Mouse (Mus musculus): ENCODE results near the gene Fcrl6. TPM values are rescaled to one million over a fixed set of nuclear protein-coding genes. Genes with fewer than 3 reads are reported as not detected.

Fcrl6 gene
- total and polyA plus RNA-seq, 2 experiments = not detected

DNA sequence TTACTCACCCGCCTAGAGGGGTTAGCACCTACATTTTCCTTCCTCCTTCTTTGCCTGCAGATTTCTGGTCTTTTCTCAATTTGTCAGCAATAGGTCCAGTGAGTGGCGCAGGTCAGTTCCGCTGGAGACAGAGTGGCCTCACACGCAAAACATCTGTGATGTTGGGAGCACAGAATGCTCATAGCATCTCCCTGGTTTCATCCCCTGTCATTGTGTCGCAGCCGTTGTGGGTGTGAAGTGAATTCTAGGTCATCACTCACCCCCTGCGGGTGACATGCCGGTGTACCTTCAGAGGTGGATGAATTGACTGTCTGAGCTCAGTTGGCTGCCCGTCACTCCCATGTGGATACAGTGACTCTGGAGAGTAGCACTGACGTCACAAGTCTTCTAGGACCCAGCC lies 9.0 kb upstream of the Fcrl6 start:
- DNase-seq (ENCODE audit: extremely low read depth, low read depth, low spot score) = no peak
- no peak for TF ChIP-seq CTCF (IDR thresholded peaks at IDR 0.05; ENCODE audit: low read depth, low read length)
- no peak overlapping the region for H3K9ac ChIP-seq (ENCODE audit: low read depth, low read length)
- H3K27ac ChIP-seq (replicated peaks; ENCODE audit: insufficient read depth, low read depth, low read length) = no peak overlapping the region
- 77% methylated on average over 10 of the region's 10 CpGs for WGBS
- peaks cover 4% of the 10 kb centered on the region; the same call in 1 of the 2 replicates for H3K27me3 ChIP-seq (ENCODE audit: control insufficient read depth, insufficient read depth, low read length)
- no peaks in the 10 kb centered on the region for H3K36me3 ChIP-seq (ENCODE audit: control insufficient read depth, insufficient read depth, low read length)
- H3K79me2 ChIP-seq (ENCODE audit: control insufficient read depth, insufficient read depth, low read length) = no peaks in the 10 kb centered on the region
- no peaks in the 10 kb centered on the region for H3K4me1 ChIP-seq (ENCODE audit: control insufficient read depth, insufficient read depth, low read length)
- H3K4me3 ChIP-seq (ENCODE audit: insufficient read depth, low read depth, low read length) = no peak overlapping the region

DNA sequence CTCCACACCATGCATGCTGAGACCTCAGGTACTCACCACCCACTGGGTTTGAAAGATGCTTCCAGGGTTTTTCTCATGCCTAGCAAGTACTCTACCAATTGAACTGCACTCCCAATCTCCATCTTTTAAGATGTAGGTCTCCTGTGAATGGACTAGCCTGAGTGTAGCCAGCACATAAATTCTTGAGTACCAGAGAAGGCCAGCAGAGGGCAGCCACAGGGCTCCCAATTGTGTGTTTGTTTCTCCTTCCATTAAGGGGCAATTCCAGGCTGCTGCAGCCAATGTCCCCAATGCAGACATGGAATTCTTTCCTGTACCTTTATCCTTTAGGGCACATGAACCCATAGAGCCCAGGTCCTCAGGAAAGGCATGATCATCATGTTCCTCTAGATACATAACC lies 7.9 kb downstream of the Fcrl6 start:
- no peak for DNase-seq (ENCODE audit: extremely low read depth, low read depth, low spot score)
- Histone ChIP-seq H3K36me3 (ENCODE audit: control insufficient read depth, insufficient read depth, low read length) (no peaks in the 10 kb centered on the region), H3K79me2 (ENCODE audit: control insufficient read depth, insufficient read depth, low read length) (no peaks in the 10 kb centered on the region), H3K4me3 (ENCODE audit: insufficient read depth, low read depth, low read length) (no peak overlapping the region), H3K27me3 (ENCODE audit: control insufficient read depth, insufficient read depth, low read length) (no peaks in the 10 kb centered on the region), H3K4me1 (ENCODE audit: control insufficient read depth, insufficient read depth, low read length) (no peaks in the 10 kb centered on the region; the same call in 1 of the 2 replicates), H3K27ac (replicated peaks; ENCODE audit: insufficient read depth, low read depth, low read length) (no peak overlapping the region), H3K9ac (ENCODE audit: low read depth, low read length) (no peak overlapping the region)
- TF ChIP-seq CTCF (IDR thresholded peaks at IDR 0.05; ENCODE audit: low read depth, low read length) (peak; percentile 53; the same call in 1 of the 2 replicates), POLR2A (IDR thresholded peaks at IDR 0.05; ENCODE audit: extremely low read depth, insufficient read depth, low read length) (no peak)

- H3K79me2 ChIP-seq (ENCODE audit: control insufficient read depth, insufficient read depth, low read length) = no peaks in the 10 kb centered on the region
- H3K27ac ChIP-seq (replicated peaks; ENCODE audit: insufficient read depth, low read depth, low read length) = no peak overlapping the region
- no peak overlapping the region for H3K9ac ChIP-seq (ENCODE audit: low read depth, low read length)
- H3K4me3 ChIP-seq (ENCODE audit: insufficient read depth, low read depth, low read length) = no peak overlapping the region
- no peak for DNase-seq (ENCODE audit: extremely low read depth, low read depth, low spot score)
- no peak for TF ChIP-seq CTCF (IDR thresholded peaks at IDR 0.05; ENCODE audit: low read depth, low read length)
- no peak for TF ChIP-seq POLR2A (IDR thresholded peaks at IDR 0.05; ENCODE audit: extremely low read depth, insufficient read depth, low read length)
- 85% methylated on average over 2 of the region's 2 CpGs for WGBS
- H3K36me3 ChIP-seq (ENCODE audit: control insufficient read depth, insufficient read depth, low read length) = no peaks in the 10 kb centered on the region
- no peaks in the 10 kb centered on the region; the same call in 1 of the 2 replicates for H3K4me1 ChIP-seq (ENCODE audit: control insufficient read depth, insufficient read depth, low read length)
- no peaks in the 10 kb centered on the region for H3K27me3 ChIP-seq (ENCODE audit: control insufficient read depth, insufficient read depth, low read length)
Observed at GRCm38 (mm10) chr1:172593956-172594355, 8.4 kb downstream of the Fcrl6 start.

DNA sequence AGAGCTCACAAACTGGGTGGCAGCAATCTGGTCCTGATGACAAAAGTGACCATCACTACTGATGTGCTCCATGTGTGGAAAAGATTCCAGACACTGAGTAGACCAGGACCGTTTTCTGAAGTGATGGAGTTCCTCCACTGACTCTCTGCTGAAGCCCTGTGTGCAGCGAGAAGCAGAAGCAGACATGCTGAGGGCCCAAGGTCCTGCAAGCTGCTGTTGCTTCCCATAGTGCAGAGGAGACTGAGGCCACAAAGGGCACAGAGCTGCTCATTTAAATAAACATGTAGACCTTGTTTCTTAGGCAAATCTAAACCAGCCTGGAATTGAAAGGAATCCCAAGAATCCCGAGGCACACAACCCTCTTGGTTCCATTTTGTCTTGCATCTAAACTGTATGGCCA lies 9.0 kb downstream of the Fcrl6 start:
- H3K9ac ChIP-seq (ENCODE audit: low read depth, low read length) = no peak overlapping the region
- H3K79me2 ChIP-seq (ENCODE audit: control insufficient read depth, insufficient read depth, low read length) = no peaks in the 10 kb centered on the region
- H3K4me1 ChIP-seq (ENCODE audit: control insufficient read depth, insufficient read depth, low read length) = no peaks in the 10 kb centered on the region; the same call in 1 of the 2 replicates
- no peaks in the 10 kb centered on the region for H3K36me3 ChIP-seq (ENCODE audit: control insufficient read depth, insufficient read depth, low read length)
- H3K27me3 ChIP-seq (ENCODE audit: control insufficient read depth, insufficient read depth, low read length) = no peaks in the 10 kb centered on the region
- 57% methylated on average over 3 of the region's 3 CpGs for WGBS
- H3K27ac ChIP-seq (replicated peaks; ENCODE audit: insufficient read depth, low read depth, low read length) = no peak overlapping the region
- no peak for DNase-seq (ENCODE audit: extremely low read depth, low read depth, low spot score)
- no peak overlapping the region for H3K4me3 ChIP-seq (ENCODE audit: insufficient read depth, low read depth, low read length)
- TF ChIP-seq POLR2A (IDR thresholded peaks at IDR 0.05; ENCODE audit: extremely low read depth, insufficient read depth, low read length) (no peak), CTCF (IDR thresholded peaks at IDR 0.05; ENCODE audit: low read depth, low read length) (no peak)

- H3K9ac ChIP-seq (ENCODE audit: low read depth, low read length) = no peak within 1 kb of the TSS
- DNase-seq (ENCODE audit: extremely low read depth, low read depth, low spot score) = peak; percentile 40
- H3K27ac ChIP-seq (replicated peaks; ENCODE audit: insufficient read depth, low read depth, low read length) = no peak within 1 kb of the TSS
Observed at GRCm38 (mm10) chr1:172590385-172590784, 12.0 kb downstream of the Fcrl6 start, which contains the start of gene Slamf8. Slamf8 (minus strand) TSS chr1:172590568.

DNA sequence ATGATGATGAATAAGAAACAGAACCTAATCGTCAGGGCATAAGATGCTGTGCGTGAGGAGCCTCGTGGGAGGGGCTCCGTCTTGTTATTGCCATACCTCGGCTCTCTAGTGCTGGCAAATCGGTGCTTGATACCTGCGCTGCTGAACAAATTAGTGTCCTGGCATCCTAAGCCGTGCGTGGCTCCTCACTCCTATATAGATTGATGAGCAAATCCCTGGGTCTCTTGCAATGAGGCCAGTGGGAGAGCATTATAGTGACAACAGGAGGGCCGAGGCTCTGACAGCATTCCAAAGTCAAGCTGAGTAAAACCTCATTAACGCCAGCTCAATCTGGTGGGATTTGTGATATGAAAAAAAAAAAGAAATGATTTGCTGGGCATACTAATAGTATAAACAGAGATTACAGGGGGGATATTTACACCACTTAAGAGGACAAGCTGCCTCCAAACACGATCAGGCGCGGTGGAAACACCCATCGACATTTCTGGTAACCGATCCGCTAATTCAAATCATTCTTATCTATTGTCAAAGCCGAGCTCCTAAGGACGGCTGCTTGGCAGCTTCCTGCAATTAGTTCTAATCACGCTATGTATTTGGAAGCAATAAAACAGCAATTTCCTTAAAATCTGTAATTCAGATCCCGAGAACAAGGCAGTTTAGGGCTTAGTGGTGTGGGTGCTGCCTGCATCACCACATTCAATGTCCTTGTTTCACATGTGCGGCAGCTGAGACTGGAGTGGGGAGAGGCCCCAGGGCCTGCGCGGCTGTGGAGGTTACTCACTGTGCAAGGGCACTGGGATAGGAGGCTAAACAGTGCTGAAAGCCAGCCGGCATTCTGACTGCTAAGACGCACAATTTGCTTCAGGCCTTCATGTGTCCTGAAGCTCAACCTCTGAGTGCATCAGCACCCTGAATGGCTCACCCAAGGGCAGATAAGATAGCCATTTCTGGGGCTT lies 16.5 kb downstream of the Fcrl6 start:
- Histone ChIP-seq H3K27ac (replicated peaks; ENCODE audit: insufficient read depth, low read depth, low read length) (no peak overlapping the region), H3K9ac (ENCODE audit: low read depth, low read length) (no peak overlapping the region), H3K4me1 (ENCODE audit: control insufficient read depth, insufficient read depth, low read length) (no peaks in the 10 kb centered on the region; the same call in 1 of the 2 replicates), H3K79me2 (ENCODE audit: control insufficient read depth, insufficient read depth, low read length) (no peaks in the 10 kb centered on the region), H3K4me3 (ENCODE audit: insufficient read depth, low read depth, low read length) (no peak overlapping the region), H3K27me3 (ENCODE audit: control insufficient read depth, insufficient read depth, low read length) (no peaks in the 10 kb centered on the region), H3K36me3 (ENCODE audit: control insufficient read depth, insufficient read depth, low read length) (no peaks in the 10 kb centered on the region)
- DNase-seq (ENCODE audit: extremely low read depth, low read depth, low spot score) = no peak
- TF ChIP-seq POLR2A (IDR thresholded peaks at IDR 0.05; ENCODE audit: extremely low read depth, insufficient read depth, low read length) (no peak), CTCF (IDR thresholded peaks at IDR 0.05; ENCODE audit: low read depth, low read length) (no peak)
- WGBS = 40% methylated on average over 26 of the region's 26 CpGs

More at GRCm38 (mm10) chr1:172590385-172590784, 12.0 kb downstream of the Fcrl6 start, which contains the start of gene Slamf8:
- Histone ChIP-seq H3K79me2 (ENCODE audit: control insufficient read depth, insufficient read depth, low read length) (no peaks in the 10 kb centered on the region), H3K36me3 (ENCODE audit: control insufficient read depth, insufficient read depth, low read length) (no peaks in the 10 kb centered on the region), H3K4me3 (ENCODE audit: insufficient read depth, low read depth, low read length) (no peak within 1 kb of the TSS), H3K27me3 (ENCODE audit: control insufficient read depth, insufficient read depth, low read length) (no peaks in the 10 kb centered on the region), H3K4me1 (ENCODE audit: control insufficient read depth, insufficient read depth, low read length) (no peaks in the 10 kb centered on the region; the same call in 1 of the 2 replicates)
- TF ChIP-seq CTCF (IDR thresholded peaks at IDR 0.05; ENCODE audit: low read depth, low read length) (no peak), POLR2A (IDR thresholded peaks at IDR 0.05; ENCODE audit: extremely low read depth, insufficient read depth, low read length) (no peak)
- WGBS = 67% methylated on average over 7 of the region's 7 CpGs
